Mouse (Mus musculus) embryonic facial prominence, embryonic 11.5 days (tissue): ENCODE data around the gene Fgd5. TPM values are rescaled to one million over a fixed set of nuclear protein-coding genes. Genes with fewer than 3 reads are reported as not detected.
A peak's percentile ranks its signal among the peaks of the same experiment; 100 is the strongest.
"Not testable (repeated sequence)": the region's sequence is repeated elsewhere in the genome, so short reads cannot be mapped to it uniquely, and the experiment has no call there.

ENCODE experiments used
- ATAC-seq: fragments of 200-750 bp; cut with Nextera tagmentation; replicated peaks from 2 replicates; pipeline ENCODE4 v1.8.0; 2017; ENCODE audit warnings: low read depth; ENCODE audit not compliant: insufficient number of reproducible peaks, low FRiP score, low TSS enrichment
- DNase-seq: peaks from one replicate; pipeline ENCODE4 v3.0.0-alpha.2; 2015; ENCODE audit warnings: low spot score
- H3K27ac ChIP-seq: fragments of 300-500 bp; sonication (generic); replicated peaks from 2 replicates; pipeline ENCODE4 v1.5.1; 2014; ENCODE audit warnings: mild to moderate bottlenecking, low read depth, low read length, control low read depth
- H3K27me3 ChIP-seq: fragments of 300-500 bp; sonication (generic); 2 replicates; pipeline ENCODE4 v1.6.1; 2014; ENCODE audit warnings: mild to moderate bottlenecking, low read length, moderate library complexity, mixed read lengths; ENCODE audit not compliant: control insufficient read depth, insufficient read depth
- H3K36me3 ChIP-seq: fragments of 300-500 bp; sonication (generic); replicated peaks from 2 replicates; pipeline ENCODE4 v1.6.1; 2014; ENCODE audit warnings: low read depth, mild to moderate bottlenecking, low read length, moderate library complexity, mixed read lengths; ENCODE audit not compliant: control insufficient read depth, insufficient read depth
- H3K4me1 ChIP-seq: fragments of 300-500 bp; sonication (generic); 2 replicates; pipeline ENCODE4 v1.6.1; 2014; ENCODE audit warnings: low read length, mixed read lengths; ENCODE audit not compliant: control insufficient read depth, insufficient read depth
- H3K4me2 ChIP-seq: fragments of 300-500 bp; sonication (generic); 2 replicates; pipeline ENCODE4 v1.6.1; 2014; ENCODE audit warnings: low read depth, mild to moderate bottlenecking, control low read depth, low read length, moderate library complexity
- H3K4me3 ChIP-seq: fragments of 300-500 bp; sonication (generic); 2 replicates; pipeline ENCODE4 v1.5.1; 2014; ENCODE audit warnings: low read depth, low read length, control low read depth
- H3K9ac ChIP-seq: fragments of 300-500 bp; sonication (generic); replicated peaks from 2 replicates; pipeline ENCODE4 v1.6.1; 2014; ENCODE audit warnings: mild to moderate bottlenecking, control low read depth, low read length
- H3K9me3 ChIP-seq: fragments of 300-500 bp; sonication (generic); replicated peaks from 2 replicates; pipeline ENCODE4 v1.6.1; 2016; ENCODE audit warnings: mild to moderate bottlenecking, low read length, inconsistent platforms, mixed read lengths; ENCODE audit not compliant: control insufficient read depth
- WGBS: fragments of 180-500 bp; shearing (Covaris S2); extraction: QIAGEN DNeasy Blood & Tissue Kit; methylation state at CpG from one replicate; pipeline ENCODE4 v1.1.7; 2014; 5-methylcytosine and 5-hydroxymethylcytosine counted together
- polyA plus RNA-seq: library from polyadenylated mRNA; unstranded; fragments of >200 nt; fragmentation: Nextera tagmentation; extraction: Ambion mirVana; gene quantifications from 2 replicates; pipeline ENCODE4 v1.2.1, GENCODE M21; 2014

Gene Fgd5
- polyA plus RNA-seq, 1 experiment from 2014 or later = 3.8 TPM

GRCm38 (mm10) chr6:92084932-92085331, 106.3 kb downstream of the Fgd5 start:
- no peaks in the 10 kb centered on the region for H3K36me3 ChIP-seq
- WGBS = 78% methylated on average over 3 of the region's 3 CpGs
- no peak for DNase-seq

DNA sequence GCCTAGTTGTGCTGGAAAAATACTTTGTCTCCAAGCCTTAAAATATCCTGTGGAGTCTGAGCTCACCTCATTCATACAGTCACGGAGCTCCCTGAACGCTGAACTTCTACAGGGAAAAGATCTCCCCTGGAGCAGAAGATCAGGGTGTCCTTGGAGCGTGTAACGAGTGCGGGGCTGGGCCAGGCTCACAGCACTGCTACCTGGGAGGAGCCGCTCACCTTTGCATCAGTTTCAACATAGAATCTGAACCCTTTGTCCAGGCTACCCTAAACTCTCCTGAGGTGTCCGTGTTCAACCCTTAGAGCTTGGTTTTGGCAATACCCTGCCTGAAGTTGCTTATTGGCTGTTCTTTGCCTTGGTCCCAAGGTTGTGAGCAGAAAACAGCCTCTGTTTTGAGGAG, 110.5 kb downstream of the Fgd5 start:
- not testable (repeated sequence) for H3K27me3 ChIP-seq, DNase-seq
- 93% methylated on average over 7 of the region's 7 CpGs for WGBS

More at GRCm38 (mm10) chr6:92084932-92085331, 106.3 kb downstream of the Fgd5 start:
- Histone ChIP-seq H3K4me3 (no peak overlapping the region), H3K27ac (no peak overlapping the region), H3K9ac (no peak overlapping the region), H3K4me1 (no peaks in the 10 kb centered on the region), H3K4me2 (no peak overlapping the region), H3K9me3 (no peaks in the 10 kb centered on the region), H3K27me3 (no peaks in the 10 kb centered on the region)
- no peak for ATAC-seq

GRCm38 (mm10) chr6:92089982-92090381, 111.3 kb downstream of the Fgd5 start:
- H3K4me2 ChIP-seq = no peak overlapping the region
- ATAC-seq = no peak
- no peak for DNase-seq
- H3K9me3 ChIP-seq = no peaks in the 10 kb centered on the region
- no peaks in the 10 kb centered on the region for H3K36me3 ChIP-seq
- no peak overlapping the region for H3K9ac ChIP-seq
- H3K4me1 ChIP-seq = no peaks in the 10 kb centered on the region
- H3K27ac ChIP-seq = no peak overlapping the region
- H3K4me3 ChIP-seq = no peak overlapping the region
- no peaks in the 10 kb centered on the region for H3K27me3 ChIP-seq
- WGBS = 94% methylated on average over 4 of the region's 4 CpGs

More for the DNA sequence above, 110.5 kb downstream of the Fgd5 start:
- H3K4me2 ChIP-seq, H3K9me3 ChIP-seq, H3K4me1 ChIP-seq, H3K27ac ChIP-seq, ATAC-seq, H3K9ac ChIP-seq, H3K4me3 ChIP-seq, H3K36me3 ChIP-seq: not testable (repeated sequence)

- WGBS = 6% methylated on average over 4 of the region's 4 CpGs
- Histone ChIP-seq H3K9ac (peak overlapping the region; percentile 99), H3K4me2 (peak overlapping the region; percentile 59), H3K36me3 (no peaks in the 10 kb centered on the region), H3K27ac (no peak overlapping the region; the same call in 1 of the 2 replicates), H3K4me1 (no peaks in the 10 kb centered on the region), H3K4me3 (peak overlapping the region; percentile 98), H3K27me3 (no peaks in the 10 kb centered on the region), H3K9me3 (no peaks in the 10 kb centered on the region)
- DNase-seq (no peak), ATAC-seq (no peak)
These were observed 111.8 kb downstream of the Fgd5 start for GRCm38 (mm10) chr6:92090497-92090896.

- peak within 1 kb of the TSS; percentile 99 for H3K9ac ChIP-seq
- DNase-seq (peak; percentile 84), ATAC-seq (peak; percentile 54)
- H3K27me3 ChIP-seq = no peaks in the 10 kb centered on the region
- H3K4me3 ChIP-seq = peak within 1 kb of the TSS; percentile 98
- H3K4me1 ChIP-seq = no peaks in the 10 kb centered on the region
- H3K36me3 ChIP-seq = no peaks in the 10 kb centered on the region
- no peaks in the 10 kb centered on the region for H3K9me3 ChIP-seq
- under 1% methylated on average over 48 of the region's 58 CpGs for WGBS
- peak within 1 kb of the TSS; percentile 99 for H3K27ac ChIP-seq
- H3K4me2 ChIP-seq = peak within 1 kb of the TSS; percentile 59
These were observed 112.5 kb downstream of the Fgd5 start, which contains the start of gene Nr2c2 for GRCm38 (mm10) chr6:92091130-92091591. Gene Nr2c2, plus strand, starts transcription at chr6:92091390.

DNA sequence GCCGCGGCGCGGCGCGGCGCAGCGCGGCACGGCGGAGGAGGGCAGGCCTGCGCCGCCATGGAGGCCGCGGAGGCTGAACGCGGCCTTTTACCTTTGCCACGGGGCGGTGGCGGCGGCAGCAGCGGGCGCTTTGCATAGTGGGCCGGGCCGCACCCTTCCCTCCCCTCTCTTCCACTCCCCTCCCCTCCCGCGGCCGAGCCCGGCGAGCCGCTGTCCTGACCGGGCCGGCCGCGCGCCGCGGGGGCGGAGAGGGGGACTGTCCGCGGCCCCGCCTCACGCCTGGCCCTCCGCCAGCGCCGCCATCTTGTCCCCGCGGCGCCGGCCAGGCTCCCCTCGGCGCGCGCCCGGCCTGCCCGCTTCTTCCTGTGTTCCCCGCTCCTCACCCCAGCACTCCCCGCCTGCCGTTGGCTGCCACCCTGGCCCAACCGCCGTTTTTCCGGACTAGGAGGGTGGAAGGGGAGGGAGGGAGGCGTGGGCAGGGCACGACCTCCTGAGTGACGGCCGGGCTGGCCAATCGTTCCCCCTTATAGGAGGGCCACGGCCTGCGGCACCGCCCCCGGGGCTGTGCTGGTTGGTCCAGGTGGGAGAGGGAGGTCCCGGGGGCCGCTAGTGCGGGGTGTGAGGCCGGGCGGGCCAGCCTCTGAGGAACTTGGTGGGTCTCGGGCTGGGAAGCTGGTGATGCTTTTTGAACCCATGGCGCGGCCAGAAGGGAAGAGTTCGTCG, 113.2 kb downstream of the Fgd5 start:
- H3K9me3 ChIP-seq = no peaks in the 10 kb centered on the region
- no peaks in the 10 kb centered on the region for H3K4me1 ChIP-seq
- H3K9ac ChIP-seq = peak overlapping the region; percentile 99
- no peaks in the 10 kb centered on the region for H3K36me3 ChIP-seq
- peak overlapping the region; percentile 98 for H3K4me3 ChIP-seq
- ATAC-seq (peak; percentile 99), DNase-seq (peak; percentile 98)
- under 1% methylated on average over 50 of the region's 81 CpGs for WGBS
- no peaks in the 10 kb centered on the region for H3K27me3 ChIP-seq
- peak overlapping the region; percentile 99 for H3K27ac ChIP-seq
- H3K4me2 ChIP-seq = peak overlapping the region; percentile 59

GRCm38 (mm10) chr6:92092737-92093136, 114.1 kb downstream of the Fgd5 start:
- Histone ChIP-seq H3K4me3 (peak overlapping the region; percentile 98), H3K9me3 (no peaks in the 10 kb centered on the region), H3K36me3 (no peaks in the 10 kb centered on the region), H3K27me3 (no peaks in the 10 kb centered on the region), H3K4me2 (peak overlapping the region; percentile 59), H3K4me1 (no peaks in the 10 kb centered on the region), H3K9ac (peak overlapping the region; percentile 99), H3K27ac (no peak overlapping the region)
- WGBS = 29% methylated on average over 3 of the region's 3 CpGs
- ATAC-seq (no peak), DNase-seq (no peak)

DNA sequence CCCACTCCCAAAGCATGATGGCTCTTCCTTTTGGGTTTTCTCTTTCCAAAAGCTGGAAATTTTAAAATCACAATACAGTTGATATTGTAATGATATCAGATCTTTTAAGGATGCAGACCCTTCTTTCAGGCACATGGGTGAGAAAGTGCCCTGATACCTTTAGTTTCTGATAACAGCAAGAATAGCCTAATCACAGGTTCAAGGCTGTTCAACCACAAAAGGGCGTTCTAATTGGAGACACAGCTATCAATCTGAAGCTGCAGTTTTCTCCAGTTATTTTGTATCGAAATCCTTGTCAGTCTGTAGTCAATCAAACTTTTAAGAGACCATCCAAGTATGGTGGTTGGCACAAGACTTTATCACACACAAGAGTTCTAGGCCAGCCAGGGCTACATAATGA, 115.2 kb downstream of the Fgd5 start:
- H3K27ac ChIP-seq = no peak overlapping the region
- ATAC-seq = no peak
- no peak overlapping the region for H3K4me3 ChIP-seq
- no peaks in the 10 kb centered on the region for H3K9me3 ChIP-seq
- no peak overlapping the region for H3K9ac ChIP-seq
- H3K4me2 ChIP-seq = no peak overlapping the region
- H3K4me1 ChIP-seq = no peaks in the 10 kb centered on the region
- H3K36me3 ChIP-seq = no peaks in the 10 kb centered on the region
- WGBS = 84% methylated on average over 2 of the region's 2 CpGs
- H3K27me3 ChIP-seq = no peaks in the 10 kb centered on the region
- no peak for DNase-seq
